Mouse (Mus musculus) hindbrain, embryonic 12.5 days (tissue): ENCODE results near the gene Slc16a12. TPM values are rescaled to one million over a fixed set of nuclear protein-coding genes. Genes with fewer than 3 reads are reported as not detected.

Experiments
- ATAC-seq: fragments of 200-750 bp; cut with Nextera tagmentation; 2 replicates; pipeline ENCODE4 v1.8.0; 2017; ENCODE audit warnings: moderate TSS enrichment; ENCODE audit not compliant: low FRiP score
- H3K27ac ChIP-seq: fragments of 300-500 bp; sonication (generic); 2 replicates; pipeline ENCODE4 v1.5.1; 2016; ENCODE audit warnings: mild to moderate bottlenecking
- H3K27me3 ChIP-seq: fragments of 300-500 bp; sonication (generic); 2 replicates; pipeline ENCODE4 v1.6.1; 2016; ENCODE audit warnings: mild to moderate bottlenecking
- H3K36me3 ChIP-seq: fragments of 300-500 bp; sonication (generic); 2 replicates; pipeline ENCODE4 v1.6.1; 2016; ENCODE audit warnings: mild to moderate bottlenecking
- H3K4me1 ChIP-seq: fragments of 300-500 bp; sonication (generic); 2 replicates; pipeline ENCODE4 v1.6.1; 2016
- H3K4me2 ChIP-seq: fragments of 300-500 bp; sonication (generic); replicated peaks from 2 replicates; pipeline ENCODE4 v1.6.1; 2016; ENCODE audit warnings: mild to moderate bottlenecking
- H3K4me3 ChIP-seq: fragments of 300-500 bp; sonication (generic); 2 replicates; pipeline ENCODE4 v1.5.1; 2016; ENCODE audit warnings: mild to moderate bottlenecking
- H3K9ac ChIP-seq: fragments of 300-500 bp; sonication (generic); 2 replicates; pipeline ENCODE4 v1.6.1; 2016; ENCODE audit warnings: mild to moderate bottlenecking, moderate library complexity
- H3K9me3 ChIP-seq: fragments of 300-500 bp; sonication (generic); replicated peaks from 2 replicates; pipeline ENCODE4 v1.6.1; 2016; ENCODE audit warnings: mild to moderate bottlenecking
- WGBS: fragments of 180-500 bp; shearing (Covaris S2); methylation state at CpG from one replicate; pipeline ENCODE4 v1.1.7; 2016; 5-methylcytosine and 5-hydroxymethylcytosine counted together
- polyA plus RNA-seq: library from polyadenylated mRNA; unstranded; fragments of >200 nt; fragmentation: Nextera tagmentation; extraction: Ambion mirVana; gene quantifications from 2 replicates; pipeline ENCODE4 v1.2.1, GENCODE M21; 2016

The Slc16a12 gene
- polyA plus RNA-seq, 1 experiment from 2014 or later = 2.5 TPM

DNA sequence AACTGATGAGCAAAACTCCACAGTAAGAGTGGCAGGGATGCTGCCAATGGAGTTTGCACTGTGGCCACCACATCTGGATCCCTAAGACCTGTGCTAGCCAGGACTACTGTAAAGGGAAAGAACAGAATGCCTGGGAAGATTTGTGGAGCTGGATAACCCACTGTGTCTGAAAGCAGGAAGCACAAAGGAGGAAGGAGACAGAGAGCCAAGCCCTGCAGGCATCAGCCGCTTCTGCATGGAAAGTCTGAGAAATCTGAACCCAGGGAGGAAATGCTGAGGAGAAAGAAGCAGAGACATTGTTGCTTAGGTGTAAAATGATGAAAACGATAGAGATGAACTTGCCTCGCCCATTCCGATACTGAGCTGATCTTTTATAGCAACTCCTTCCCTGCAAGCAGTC is 22.5 kb downstream of the Slc16a12 start:
- Histone ChIP-seq H3K4me1 (no peaks in the 10 kb centered on the region), H3K36me3 (no peaks in the 10 kb centered on the region), H3K9me3 (no peaks in the 10 kb centered on the region), H3K4me3 (no peak overlapping the region), H3K27me3 (no peaks in the 10 kb centered on the region), H3K4me2 (no peak overlapping the region), H3K9ac (no peak overlapping the region), H3K27ac (no peak overlapping the region)
- 92% methylated on average over 4 of the region's 4 CpGs for WGBS
- no peak for ATAC-seq

DNA sequence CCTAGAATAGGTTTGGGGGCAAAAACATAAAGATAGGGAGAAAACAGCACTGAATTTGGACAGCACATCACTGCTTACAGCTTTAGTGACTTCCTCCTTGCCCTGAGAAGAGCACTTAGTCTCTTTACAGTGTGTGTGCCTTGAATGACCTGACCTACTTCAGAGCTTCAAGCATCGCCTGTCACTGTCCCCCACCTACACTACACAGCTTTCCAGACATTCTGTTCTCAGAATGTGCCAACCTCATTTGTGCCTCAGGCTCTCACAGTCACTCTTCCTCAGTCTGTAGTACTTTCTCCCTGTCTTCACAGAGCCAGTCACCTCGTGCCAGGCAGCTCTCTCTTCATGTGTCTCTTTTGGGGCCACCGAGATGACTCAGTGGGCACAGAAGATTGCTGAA is 24.5 kb downstream of the Slc16a12 start:
- WGBS = 78% methylated on average over 3 of the region's 3 CpGs
- Histone ChIP-seq H3K4me3 (no peak overlapping the region), H3K27ac (no peak overlapping the region), H3K36me3 (no peaks in the 10 kb centered on the region), H3K9me3 (no peaks in the 10 kb centered on the region), H3K4me1 (no peaks in the 10 kb centered on the region), H3K4me2 (no peak overlapping the region), H3K9ac (no peak overlapping the region), H3K27me3 (no peaks in the 10 kb centered on the region)
- no peak for ATAC-seq

- H3K9ac ChIP-seq = no peak overlapping the region
- no peaks in the 10 kb centered on the region for H3K4me1 ChIP-seq
- H3K4me2 ChIP-seq = no peak overlapping the region
- no peak overlapping the region for H3K4me3 ChIP-seq
- H3K27ac ChIP-seq = no peak overlapping the region
- H3K9me3 ChIP-seq = no peaks in the 10 kb centered on the region
- no peaks in the 10 kb centered on the region for H3K27me3 ChIP-seq
- ATAC-seq = no peak
- H3K36me3 ChIP-seq = no peaks in the 10 kb centered on the region
These were observed 27.0 kb downstream of the Slc16a12 start for GRCm38 (mm10) chr19:34720130-34720529.

- Histone ChIP-seq H3K9me3 (no peaks in the 10 kb centered on the region), H3K27me3 (no peaks in the 10 kb centered on the region), H3K9ac (no peak overlapping the region), H3K4me1 (no peaks in the 10 kb centered on the region), H3K27ac (no peak overlapping the region), H3K4me2 (no peak overlapping the region), H3K36me3 (no peaks in the 10 kb centered on the region), H3K4me3 (no peak overlapping the region)
- 86% methylated on average over 5 of the region's 5 CpGs for WGBS
- no peak for ATAC-seq
These were observed 28.1 kb downstream of the Slc16a12 start for GRCm38 (mm10) chr19:34718963-34719362.

DNA sequence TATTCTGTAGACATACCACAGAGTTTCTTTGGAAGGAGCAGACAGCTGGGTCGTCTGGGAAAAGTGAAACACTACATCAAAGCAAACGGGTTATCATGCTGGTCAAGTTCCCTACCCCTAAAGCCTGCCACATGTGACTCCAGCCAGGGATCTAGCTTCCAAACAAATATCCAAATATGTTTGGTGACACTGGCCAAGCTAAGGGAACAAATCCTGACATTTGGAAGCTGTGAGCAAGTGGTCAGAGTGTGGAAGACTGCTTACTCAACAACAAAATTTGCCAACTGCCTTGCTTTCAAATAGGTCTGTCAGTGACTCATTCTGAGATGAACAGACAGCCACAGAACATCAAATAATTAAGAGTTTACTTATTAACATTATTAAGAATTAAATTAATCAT is 28.6 kb downstream of the Slc16a12 start:
- 73% methylated on average over 2 of the region's 2 CpGs for WGBS
- no peak for ATAC-seq
- Histone ChIP-seq H3K9ac (no peak overlapping the region), H3K27ac (no peak overlapping the region), H3K27me3 (no peaks in the 10 kb centered on the region), H3K4me3 (no peak overlapping the region), H3K4me2 (no peak overlapping the region), H3K36me3 (no peaks in the 10 kb centered on the region), H3K4me1 (no peaks in the 10 kb centered on the region), H3K9me3 (no peaks in the 10 kb centered on the region)

DNA sequence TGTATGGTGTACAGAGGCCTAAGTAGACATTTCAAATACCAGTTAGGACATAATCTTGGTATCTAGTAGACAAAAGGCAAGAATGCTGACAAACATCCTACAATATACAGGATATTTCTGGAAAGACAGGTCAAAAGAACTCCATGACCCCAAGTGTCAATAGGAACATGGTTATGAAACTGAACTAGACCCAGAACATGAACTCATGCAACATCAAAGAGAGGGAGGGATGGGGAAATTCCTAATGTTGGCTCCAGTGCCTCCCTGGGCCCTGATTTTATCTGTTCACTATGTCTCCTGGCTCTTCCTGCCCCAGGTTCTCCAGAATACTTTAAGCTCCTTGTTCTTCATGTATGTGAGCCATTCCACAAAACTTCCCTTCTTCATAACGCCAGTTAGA is 31.2 kb downstream of the Slc16a12 start:
- no peak for ATAC-seq
- Histone ChIP-seq H3K9me3 (no peaks in the 10 kb centered on the region), H3K36me3 (no peaks in the 10 kb centered on the region), H3K4me1 (no peaks in the 10 kb centered on the region), H3K27ac (no peak overlapping the region), H3K4me2 (no peak overlapping the region), H3K27me3 (no peaks in the 10 kb centered on the region), H3K9ac (no peak overlapping the region), H3K4me3 (no peak overlapping the region)
- 82% methylated on average over 1 of the region's 1 CpGs for whole genome bisulfite sequencing

GRCm38 (mm10) chr19:34714250-34714666 is 32.8 kb downstream of the Slc16a12 start:
- ATAC-seq = peak; percentile 40; the same call in 1 of the 2 replicates
- Histone ChIP-seq H3K36me3 (no peaks in the 10 kb centered on the region), H3K4me1 (no peaks in the 10 kb centered on the region), H3K9ac (no peak overlapping the region), H3K4me2 (no peak overlapping the region), H3K27me3 (no peaks in the 10 kb centered on the region), H3K4me3 (no peak overlapping the region), H3K27ac (no peak overlapping the region), H3K9me3 (no peaks in the 10 kb centered on the region)
- 66% methylated on average over 5 of the region's 5 CpGs for WGBS

GRCm38 (mm10) chr19:34712050-34712449 is 35.0 kb downstream of the Slc16a12 start:
- Histone ChIP-seq H3K27ac (no peak overlapping the region), H3K9ac (no peak overlapping the region), H3K4me2 (no peak overlapping the region), H3K27me3 (no peaks in the 10 kb centered on the region), H3K4me3 (no peak overlapping the region), H3K36me3 (no peaks in the 10 kb centered on the region), H3K4me1 (no peaks in the 10 kb centered on the region), H3K9me3 (no peaks in the 10 kb centered on the region)
- no peak for ATAC-seq
- 79% methylated on average over 2 of the region's 2 CpGs for WGBS

DNA sequence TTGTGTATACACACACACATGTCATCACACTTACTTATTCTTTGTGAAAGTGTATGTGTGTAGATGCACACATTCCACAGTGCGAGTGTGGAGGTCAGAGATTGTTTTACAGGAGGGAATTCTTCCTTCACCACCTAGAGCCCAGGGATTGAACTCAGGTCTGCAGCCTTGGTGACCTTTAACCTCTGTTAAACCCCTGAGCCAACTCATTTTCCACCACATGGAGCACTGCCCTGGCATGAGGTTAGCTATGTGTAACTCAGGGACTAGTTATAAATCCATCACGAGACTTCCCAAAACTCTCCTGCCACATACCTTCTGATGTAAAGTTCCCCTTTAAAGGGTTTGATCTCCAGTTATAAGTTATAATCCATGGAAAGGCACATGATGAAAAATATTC is 38.9 kb downstream of the Slc16a12 start:
- WGBS = 79% methylated on average over 2 of the region's 2 CpGs
- H3K36me3 ChIP-seq = no peaks in the 10 kb centered on the region
- no peaks in the 10 kb centered on the region for H3K9me3 ChIP-seq
- no peaks in the 10 kb centered on the region for H3K27me3 ChIP-seq
- H3K4me1 ChIP-seq = no peaks in the 10 kb centered on the region
- no peak overlapping the region for H3K9ac ChIP-seq
- H3K4me2 ChIP-seq = no peak overlapping the region
- ATAC-seq = no peak
- no peak overlapping the region for H3K27ac ChIP-seq
- H3K4me3 ChIP-seq = no peak overlapping the region

DNA sequence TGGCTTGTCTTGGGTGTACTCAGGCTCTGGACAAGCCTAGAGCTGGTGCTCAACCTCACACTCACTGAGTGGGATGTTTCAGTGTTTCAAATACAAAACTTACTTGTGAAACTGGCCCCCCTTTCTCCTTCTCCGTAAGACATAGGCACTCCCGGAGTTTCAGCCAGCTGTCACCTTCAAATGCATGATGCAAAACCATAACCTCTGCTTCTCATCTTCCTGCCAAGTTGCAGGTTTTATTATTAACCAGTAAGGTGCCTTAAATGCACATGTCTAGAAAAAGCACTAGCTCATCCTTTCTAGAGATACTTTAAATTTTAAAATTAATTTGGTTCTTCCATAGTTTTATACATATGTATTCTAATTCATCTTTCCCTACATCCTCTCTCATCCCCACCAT is 39.5 kb downstream of the Slc16a12 start:
- Histone ChIP-seq H3K4me3 (no peak overlapping the region), H3K4me1 (no peaks in the 10 kb centered on the region), H3K36me3 (no peaks in the 10 kb centered on the region), H3K9me3 (no peaks in the 10 kb centered on the region), H3K9ac (no peak overlapping the region), H3K27me3 (no peaks in the 10 kb centered on the region), H3K27ac (no peak overlapping the region), H3K4me2 (no peak overlapping the region)
- no peak for ATAC-seq
- WGBS = 91% methylated on average over 2 of the region's 2 CpGs

DNA sequence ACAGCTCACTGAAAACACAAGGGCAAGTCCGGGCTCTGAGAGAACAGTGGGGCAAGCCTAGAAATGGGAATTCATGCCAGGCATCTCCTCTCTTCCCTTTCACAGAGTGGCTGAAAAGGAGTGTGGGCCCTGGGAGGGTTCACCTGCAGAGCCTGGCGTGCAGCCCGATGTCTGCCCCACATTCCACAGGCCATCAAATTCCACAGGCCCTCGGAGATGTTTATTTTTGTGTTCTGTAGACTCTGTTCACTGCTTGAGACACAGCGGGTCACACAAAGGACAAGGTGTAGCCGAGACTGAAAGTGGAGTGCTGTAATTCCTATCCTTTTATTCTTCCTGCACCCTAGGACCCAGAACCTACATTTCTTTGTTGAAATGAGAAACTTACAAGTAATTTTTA is 40.8 kb downstream of the Slc16a12 start:
- H3K4me1 ChIP-seq = no peaks in the 10 kb centered on the region
- no peak for ATAC-seq
- H3K4me3 ChIP-seq = no peak overlapping the region
- H3K9me3 ChIP-seq = no peaks in the 10 kb centered on the region
- 60% methylated on average over 6 of the region's 6 CpGs for WGBS
- H3K27me3 ChIP-seq = no peaks in the 10 kb centered on the region
- H3K27ac ChIP-seq = no peak overlapping the region
- H3K36me3 ChIP-seq = no peaks in the 10 kb centered on the region
- H3K9ac ChIP-seq = no peak overlapping the region
- H3K4me2 ChIP-seq = no peak overlapping the region

DNA sequence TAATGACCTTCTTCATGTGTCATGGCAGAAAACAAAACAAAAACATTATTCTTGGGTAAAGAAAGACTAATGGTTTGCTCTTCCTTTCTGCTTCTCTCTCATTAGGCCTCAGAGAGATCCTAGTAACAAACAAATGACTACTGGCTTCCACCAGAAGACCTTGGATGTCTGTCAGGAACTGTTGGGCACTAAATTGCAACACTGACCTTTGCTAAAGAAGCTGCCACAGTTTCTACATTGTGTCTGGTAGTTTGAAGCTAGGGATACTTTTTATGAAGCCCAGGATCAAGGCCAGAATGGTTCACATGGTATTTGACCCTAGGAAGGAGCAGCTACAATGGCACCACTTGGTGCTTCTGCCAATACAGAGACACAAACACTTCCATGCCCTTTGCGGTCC is 41.9 kb downstream of the Slc16a12 start:
- no peak overlapping the region for H3K27ac ChIP-seq
- no peaks in the 10 kb centered on the region for H3K9me3 ChIP-seq
- H3K9ac ChIP-seq = no peak overlapping the region
- no peaks in the 10 kb centered on the region for H3K36me3 ChIP-seq
- ATAC-seq = no peak
- H3K27me3 ChIP-seq = no peaks in the 10 kb centered on the region
- 96% methylated on average over 1 of the region's 1 CpGs for WGBS
- H3K4me3 ChIP-seq = no peak overlapping the region
- H3K4me1 ChIP-seq = no peaks in the 10 kb centered on the region
- H3K4me2 ChIP-seq = no peak overlapping the region

DNA sequence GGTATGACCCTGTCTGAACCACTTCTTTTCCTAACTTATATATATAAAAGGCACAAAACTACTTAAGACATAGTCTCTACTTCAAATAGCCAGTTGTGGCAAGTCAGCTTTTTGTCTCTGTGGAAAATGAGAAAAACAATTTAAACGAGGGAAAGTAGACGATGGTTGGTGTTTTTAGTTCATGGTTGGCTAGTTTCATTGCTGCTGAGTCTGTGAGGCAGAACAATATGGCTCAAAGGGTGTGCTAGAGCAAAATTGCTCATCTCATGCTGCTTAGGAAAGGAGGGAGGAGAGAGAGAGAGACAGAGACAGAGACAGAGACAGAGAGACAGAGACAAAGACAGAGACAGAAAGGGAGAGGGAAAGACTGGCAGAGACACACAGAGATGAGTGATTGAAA is 47.8 kb downstream of the Slc16a12 start:
- Histone ChIP-seq H3K36me3 (no peaks in the 10 kb centered on the region), H3K4me2 (no peak overlapping the region), H3K9ac (no peak overlapping the region), H3K27ac (no peak overlapping the region), H3K27me3 (no peaks in the 10 kb centered on the region), H3K4me1 (no peaks in the 10 kb centered on the region), H3K4me3 (no peak overlapping the region), H3K9me3 (no peaks in the 10 kb centered on the region)
- no peak for ATAC-seq
- WGBS = 68% methylated on average over 2 of the region's 2 CpGs

- no peak for ATAC-seq
- Histone ChIP-seq H3K4me3 (no peak overlapping the region), H3K36me3 (no peaks in the 10 kb centered on the region), H3K4me1 (no peaks in the 10 kb centered on the region), H3K9me3 (no peaks in the 10 kb centered on the region), H3K9ac (no peak overlapping the region), H3K27ac (no peak overlapping the region), H3K4me2 (no peak overlapping the region), H3K27me3 (no peaks in the 10 kb centered on the region)
- 57% methylated on average over 1 of the region's 1 CpGs for WGBS
These were observed 48.2 kb downstream of the Slc16a12 start for GRCm38 (mm10) chr19:34698852-34699251.
